Mouse (Mus musculus) CD4-positive, CD25-positive, alpha-beta regulatory T cell, adult 9 weeks (primary cell): Measurements from ENCODE around the gene Atp6v1g3. TPM values are rescaled to one million over a fixed set of nuclear protein-coding genes. Genes with fewer than 3 reads are reported as not detected.

Source experiments
- polyA plus RNA-seq: library from polyadenylated mRNA; unstranded; fragments of 100-300 nt; shearing (Covaris generic); gene quantifications from one replicate; pipeline ENCODE4 v1.2.1, GENCODE M21; 2017

Atp6v1g3 gene
- polyA plus RNA-seq, result 0.96 TPM

DNA sequence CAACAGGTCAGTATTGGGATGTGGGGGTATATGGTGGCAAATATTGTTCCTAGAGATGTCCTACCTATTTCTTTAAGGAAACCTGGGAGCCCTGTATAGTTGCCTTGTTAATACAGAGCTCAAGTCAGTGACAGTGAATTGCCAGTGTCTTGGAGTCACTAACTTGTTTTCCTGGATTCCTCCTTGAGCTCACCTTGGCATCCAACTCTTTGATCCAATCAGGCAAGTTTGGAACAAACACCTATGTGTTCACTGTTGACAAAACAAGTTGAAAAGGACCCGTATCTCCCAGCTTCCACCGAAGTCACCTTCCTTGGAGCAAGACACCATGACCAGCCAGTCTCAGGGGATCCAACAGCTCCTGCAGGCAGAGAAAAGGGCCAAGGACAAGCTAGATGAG, at the start of gene Atp6v1g3:
Gene Atp6v1g3 (plus strand): TSS at position 301 of the 400 bp plus-strand sequence.

Other genes starting within 250 kb of the Atp6v1g3 start
- 1,603 TPM for gene Ptprc, start 98.0 kb upstream of the Atp6v1g3 start, polyA plus RNA-seq